Mouse (Mus musculus): ENCODE measurements at regions not wholly inside any gene's neighbourhood (a gene's known extent, or its start where the extent isn't known, plus 50 kb on each side); places are given as distances from the start of the nearest gene placed in this dataset.

DNA sequence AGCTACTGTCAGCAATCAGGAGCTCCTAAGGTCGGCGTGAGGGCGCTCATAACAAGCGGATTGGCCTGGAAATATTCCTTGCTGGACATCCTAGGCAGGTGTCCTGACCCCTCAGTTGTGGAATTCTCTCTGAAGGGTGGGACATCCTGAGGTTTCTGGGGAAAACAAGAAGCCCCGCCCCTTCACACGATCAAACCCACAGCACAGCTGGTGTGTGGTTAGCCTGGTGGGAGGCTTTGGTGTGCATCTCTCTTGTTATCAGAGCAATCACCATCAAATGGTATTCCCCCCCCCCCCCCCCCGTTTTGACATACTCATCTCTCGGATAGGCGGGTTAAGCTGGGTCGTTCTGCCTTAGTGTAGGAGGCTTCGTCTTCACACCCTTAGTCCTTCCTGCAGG is 546.8 kb upstream of the Adam5 start:
- Histone ChIP-seq H3K4me3 (ENCODE audit: low read depth, low read length) (no peak overlapping the region), H3K36me3 (ENCODE audit: insufficient read depth) (no peaks in the 10 kb centered on the region), H3K9ac (no peak overlapping the region), H3K27ac (ENCODE audit: low read depth) (no peak overlapping the region), H3K27me3 (ENCODE audit: insufficient read depth, low read length) (no peaks in the 10 kb centered on the region), H3K9me3 (ENCODE audit: low read depth, low read length) (no peaks in the 10 kb centered on the region), H3K4me1 (ENCODE audit: insufficient read depth) (0 out of 2 replicates have a peak, but pooled peaks cover 4% of the 10 kb centered on the region), H3K4me2 (no peak overlapping the region)
- 39% methylated on average over 11 of the region's 11 CpGs for WGBS
- DNase-seq = no peak
- TF ChIP-seq CTCF (IDR thresholded peaks at IDR 0.05; ENCODE audit: low read depth) = no peak
- ATAC-seq (ENCODE audit: insufficient read depth) = no peak

DNA sequence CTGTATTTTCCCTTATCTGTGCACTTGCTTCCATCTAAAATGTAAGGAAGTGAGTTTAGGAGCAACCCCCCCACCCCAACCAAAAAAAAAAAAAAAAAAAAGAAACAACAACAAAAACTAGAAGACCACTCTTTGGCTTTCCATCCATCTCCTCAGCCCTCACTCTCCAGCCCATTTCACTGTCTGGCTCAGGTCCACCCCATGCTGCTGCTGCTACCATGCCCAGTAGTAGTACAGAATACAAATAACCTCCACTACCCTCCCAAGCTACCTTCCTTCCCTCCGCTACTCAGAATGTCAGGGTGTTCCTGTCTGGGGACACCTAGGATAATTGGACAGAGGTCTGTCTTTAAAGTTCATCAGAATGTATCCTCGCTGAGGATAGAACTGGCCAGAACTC is 545.2 kb upstream of the Adam5 start:
- TF ChIP-seq CTCF (IDR thresholded peaks at IDR 0.05; ENCODE audit: low read depth) = no peak
- Histone ChIP-seq H3K4me3 (ENCODE audit: low read depth, low read length) (no peak overlapping the region), H3K27me3 (ENCODE audit: insufficient read depth, low read length) (no peaks in the 10 kb centered on the region), H3K4me2 (no peak overlapping the region), H3K4me1 (ENCODE audit: insufficient read depth) (0 out of 2 replicates have a peak, but pooled peaks cover 4% of the 10 kb centered on the region), H3K9ac (no peak overlapping the region), H3K27ac (ENCODE audit: low read depth) (no peak overlapping the region), H3K36me3 (ENCODE audit: insufficient read depth) (no peaks in the 10 kb centered on the region), H3K9me3 (ENCODE audit: low read depth, low read length) (no peaks in the 10 kb centered on the region)
- WGBS = 74% methylated on average over 2 of the region's 2 CpGs
- no peak for ATAC-seq (ENCODE audit: insufficient read depth)
- DNase-seq = no peak

- no peaks in the 10 kb centered on the region for H3K27me3 ChIP-seq (ENCODE audit: insufficient read depth, low read length)
- TF ChIP-seq CTCF (IDR thresholded peaks at IDR 0.05; ENCODE audit: low read depth) = no peak
- ATAC-seq (ENCODE audit: insufficient read depth) (0 out of 2 replicates have a peak, but pooled peaks have one; percentile 47), DNase-seq (peak; percentile 44)
- H3K27ac ChIP-seq (ENCODE audit: low read depth) = no peak overlapping the region
- H3K36me3 ChIP-seq (ENCODE audit: insufficient read depth) = no peaks in the 10 kb centered on the region
- H3K9ac ChIP-seq = no peak overlapping the region; the same call in 1 of the 2 replicates
- H3K4me2 ChIP-seq = peak overlapping the region; percentile 32; the same call in 1 of the 2 replicates
- 19% methylated on average over 11 of the region's 11 CpGs for WGBS
- no peak overlapping the region for H3K4me3 ChIP-seq (ENCODE audit: low read depth, low read length)
- no peaks in the 10 kb centered on the region for H3K9me3 ChIP-seq (ENCODE audit: low read depth, low read length)
- 0 out of 2 replicates have a peak, but pooled peaks cover 4% of the 10 kb centered on the region for H3K4me1 ChIP-seq (ENCODE audit: insufficient read depth)
Measured at GRCm38 (mm10) chr8:25368561-25369091, 544.5 kb upstream of the Adam5 start.

DNA sequence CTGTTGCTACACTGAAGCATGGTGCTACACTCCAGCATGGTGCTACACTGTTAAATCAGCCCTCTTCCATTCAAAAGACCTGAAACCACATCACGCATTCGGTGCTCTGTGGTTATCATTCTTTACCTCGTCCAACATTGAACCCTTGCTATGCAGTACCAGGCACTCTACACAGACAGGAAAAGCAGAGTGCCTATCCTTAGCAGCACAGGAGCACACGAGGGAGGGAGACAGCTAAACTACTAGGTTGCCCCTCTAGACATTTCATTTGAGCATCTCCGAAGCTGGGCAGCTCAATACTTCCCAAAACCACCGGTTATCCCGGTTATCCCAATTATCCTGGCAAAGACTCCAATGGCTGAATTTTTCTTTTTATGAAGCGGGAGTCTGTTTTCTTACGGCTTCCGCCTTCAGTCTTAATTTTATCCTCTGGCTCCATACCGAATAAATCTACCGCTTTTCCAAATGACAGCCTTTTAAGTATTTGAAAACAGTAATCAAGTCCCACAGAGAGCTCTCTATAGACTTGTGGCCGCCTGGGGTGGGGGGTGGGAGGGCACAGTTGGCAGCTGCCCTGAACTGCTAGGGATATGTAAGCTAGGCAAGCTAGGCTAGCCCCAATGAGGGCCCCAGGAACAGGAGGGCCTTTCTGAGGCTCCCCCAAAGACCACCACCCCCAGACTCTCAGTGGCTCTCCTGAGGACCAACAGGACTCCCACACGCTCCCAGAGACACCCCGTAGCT is 543.8 kb upstream of the Adam5 start:
- no peak overlapping the region for H3K9ac ChIP-seq
- no peak for ATAC-seq (ENCODE audit: insufficient read depth)

GRCm38 (mm10) chr8:25366181-25366580 is 542.0 kb upstream of the Adam5 start:
- Histone ChIP-seq H3K4me2 (no peak overlapping the region), H3K4me1 (ENCODE audit: insufficient read depth) (0 out of 2 replicates have a peak, but pooled peaks cover 4% of the 10 kb centered on the region), H3K9me3 (ENCODE audit: low read depth, low read length) (no peaks in the 10 kb centered on the region), H3K9ac (no peak overlapping the region), H3K27me3 (ENCODE audit: insufficient read depth, low read length) (no peaks in the 10 kb centered on the region), H3K4me3 (ENCODE audit: low read depth, low read length) (no peak overlapping the region), H3K27ac (ENCODE audit: low read depth) (no peak overlapping the region), H3K36me3 (ENCODE audit: insufficient read depth) (no peaks in the 10 kb centered on the region)
- TF ChIP-seq CTCF (IDR thresholded peaks at IDR 0.05; ENCODE audit: low read depth) = no peak
- no peak for DNase-seq
- WGBS = 44% methylated on average over 3 of the region's 3 CpGs
- no peak for ATAC-seq (ENCODE audit: insufficient read depth)

More for the DNA sequence above, 543.8 kb upstream of the Adam5 start:
- H3K4me1 ChIP-seq (ENCODE audit: insufficient read depth) = 0 out of 2 replicates have a peak, but pooled peaks cover 4% of the 10 kb centered on the region
- H3K4me2 ChIP-seq = no peak overlapping the region
- H3K27me3 ChIP-seq (ENCODE audit: insufficient read depth, low read length) = no peaks in the 10 kb centered on the region
- TF ChIP-seq CTCF (IDR thresholded peaks at IDR 0.05; ENCODE audit: low read depth) = no peak
- no peaks in the 10 kb centered on the region for H3K36me3 ChIP-seq (ENCODE audit: insufficient read depth)
- WGBS = 57% methylated on average over 15 of the region's 15 CpGs
- no peaks in the 10 kb centered on the region for H3K9me3 ChIP-seq (ENCODE audit: low read depth, low read length)
- DNase-seq = no peak
- no peak overlapping the region for H3K27ac ChIP-seq (ENCODE audit: low read depth)
- H3K4me3 ChIP-seq (ENCODE audit: low read depth, low read length) = no peak overlapping the region

- Histone ChIP-seq H3K27me3 (ENCODE audit: insufficient read depth, low read length) (no peaks in the 10 kb centered on the region), H3K36me3 (ENCODE audit: insufficient read depth) (no peaks in the 10 kb centered on the region), H3K9ac (no peak overlapping the region), H3K4me3 (ENCODE audit: low read depth, low read length) (no peak overlapping the region), H3K4me2 (no peak overlapping the region), H3K9me3 (ENCODE audit: low read depth, low read length) (no peaks in the 10 kb centered on the region), H3K4me1 (ENCODE audit: insufficient read depth) (no peaks in the 10 kb centered on the region), H3K27ac (ENCODE audit: low read depth) (no peak overlapping the region)
- TF ChIP-seq CTCF (IDR thresholded peaks at IDR 0.05; ENCODE audit: low read depth) = no peak
- 30% methylated on average over 9 of the region's 9 CpGs for WGBS
- ATAC-seq (ENCODE audit: insufficient read depth) (no peak), DNase-seq (no peak)
Measured at GRCm38 (mm10) chr8:25362656-25363055, 538.5 kb upstream of the Adam5 start.

DNA sequence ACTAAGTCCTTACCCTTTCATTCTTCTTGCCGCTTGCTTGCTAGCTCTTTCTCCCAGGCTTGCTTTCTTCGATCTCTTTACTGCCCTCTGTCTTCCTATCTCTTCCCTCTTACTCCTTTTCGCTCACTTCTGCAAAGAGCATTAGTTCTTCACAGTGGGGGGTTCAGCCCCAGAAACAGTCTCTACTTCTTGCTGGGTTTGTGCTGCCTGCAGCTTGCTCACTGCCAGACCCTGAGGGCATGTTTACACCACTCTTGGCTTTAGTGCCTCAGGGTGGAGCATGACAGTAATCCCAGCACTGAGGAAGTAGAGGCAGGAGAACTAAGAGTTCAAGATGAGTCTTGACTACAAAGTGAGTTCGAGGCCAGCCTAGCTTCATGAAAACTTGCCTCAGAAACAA is 538.0 kb upstream of the Adam5 start:
- 0 out of 2 replicates have a peak, but pooled peaks have one; percentile 5 for TF ChIP-seq CTCF (IDR thresholded peaks at IDR 0.05; ENCODE audit: low read depth)
- no peak overlapping the region for H3K4me3 ChIP-seq (ENCODE audit: low read depth, low read length)
- ATAC-seq (ENCODE audit: insufficient read depth) (no peak), DNase-seq (no peak)
- H3K27me3 ChIP-seq (ENCODE audit: insufficient read depth, low read length) = no peaks in the 10 kb centered on the region
- H3K9me3 ChIP-seq (ENCODE audit: low read depth, low read length) = no peaks in the 10 kb centered on the region
- no peak overlapping the region for H3K4me2 ChIP-seq
- H3K27ac ChIP-seq (ENCODE audit: low read depth) = no peak overlapping the region
- H3K36me3 ChIP-seq (ENCODE audit: insufficient read depth) = no peaks in the 10 kb centered on the region
- no peaks in the 10 kb centered on the region for H3K4me1 ChIP-seq (ENCODE audit: insufficient read depth)
- no peak overlapping the region for H3K9ac ChIP-seq
- WGBS = 61% methylated on average over 4 of the region's 4 CpGs
